Mouse (Mus musculus): ENCODE measurements around the gene Ndufaf3.
"Not testable (repeated sequence)": the region's sequence is repeated elsewhere in the genome, so short reads cannot be mapped to it uniquely, and the experiment has no call there.

The Ndufaf3 gene

DNA sequence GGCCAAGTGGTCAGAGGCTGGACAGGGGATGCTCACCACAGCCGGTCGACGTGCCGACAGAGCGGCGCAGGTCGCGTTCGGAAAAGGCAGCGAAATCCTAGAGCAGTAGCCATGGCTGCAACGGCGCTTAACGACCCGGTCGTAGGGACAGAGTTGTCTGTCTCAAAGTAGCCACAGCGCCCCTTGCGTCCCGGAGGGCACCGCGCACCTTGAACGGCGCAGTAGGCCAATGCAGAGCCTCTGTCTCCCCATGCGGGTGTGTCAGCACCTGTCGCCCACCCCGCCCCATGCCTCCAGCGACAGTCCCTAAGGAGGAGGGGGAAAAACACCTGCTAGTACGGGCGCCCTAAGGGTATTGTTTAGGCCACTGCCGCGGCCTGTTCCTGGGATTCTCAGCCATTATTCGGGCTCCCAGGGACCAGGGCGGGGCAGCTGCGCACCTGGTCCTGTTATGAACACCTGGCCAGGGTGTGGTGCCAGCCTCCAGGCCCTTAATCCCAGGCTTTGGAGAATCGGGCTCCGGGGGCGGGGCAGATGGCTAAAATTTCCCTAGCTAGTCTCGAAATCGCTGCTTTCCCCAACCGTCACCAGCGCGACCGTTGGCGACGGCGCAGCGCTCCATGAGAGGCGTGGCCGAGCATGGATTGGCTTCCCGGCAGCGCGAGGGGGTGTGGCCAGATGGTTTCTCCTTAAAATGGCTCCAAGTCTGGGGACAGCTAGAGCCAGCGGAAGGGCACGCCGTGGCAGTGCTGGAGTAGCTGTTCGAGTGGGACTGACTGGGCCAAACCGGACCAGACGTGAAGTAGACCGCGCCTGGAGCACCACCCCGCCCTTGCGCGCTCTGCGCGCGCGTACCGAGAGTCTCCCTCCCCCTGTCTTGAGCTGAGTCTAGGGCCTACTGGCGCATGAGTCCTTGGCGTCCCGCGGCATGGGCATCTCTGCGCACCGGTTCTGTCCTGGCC lies at the start of gene Ndufaf3:
Gene Ndufaf3 (minus strand): TSS at position 620 of the 962 bp plus-strand sequence.
- DNase-seq (ENCODE audit: low spot score): peak; percentile 96

DNA sequence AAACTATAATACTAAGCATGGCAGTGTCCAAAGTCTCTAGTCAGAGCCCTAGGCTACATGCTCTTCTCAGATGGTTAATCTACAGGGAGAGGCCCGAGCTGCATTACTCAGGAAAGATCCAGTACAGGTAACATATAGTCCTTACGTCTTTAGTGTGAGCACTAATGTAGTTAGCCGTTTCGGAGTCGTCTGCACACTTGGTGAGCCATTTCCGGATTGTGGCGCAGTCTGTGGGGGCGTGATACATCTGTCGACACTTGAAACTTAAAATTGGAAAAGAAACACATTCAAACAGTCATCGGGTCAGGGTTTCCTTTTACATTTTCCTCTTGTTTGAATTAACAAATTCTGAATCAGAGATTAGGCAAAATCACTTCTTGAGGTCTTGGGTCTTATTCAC lies 44.3 kb upstream of the Ndufaf3 start:
- no peak for DNase-seq (ENCODE audit: low spot score)

DNA sequence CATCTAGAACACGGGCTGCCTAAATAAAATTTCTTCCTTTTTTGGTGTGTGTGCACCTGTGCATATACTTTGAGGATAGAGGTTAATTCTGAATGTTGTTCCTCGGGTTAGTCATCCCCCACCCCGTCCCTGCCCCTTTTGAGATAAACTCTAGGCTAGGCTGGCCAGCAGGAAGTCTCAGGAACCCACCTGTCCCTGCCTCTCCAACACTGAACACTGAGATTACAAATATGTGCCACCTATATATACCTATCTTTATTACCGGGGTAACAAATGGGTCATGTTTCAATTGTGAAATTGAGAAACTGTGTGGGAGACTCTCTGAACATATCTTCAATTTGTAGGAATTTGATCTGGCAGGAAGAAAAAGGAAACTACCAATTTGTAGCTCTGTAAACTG lies 41.7 kb upstream of the Ndufaf3 start:
- DNase-seq (ENCODE audit: low spot score): no peak

DNA sequence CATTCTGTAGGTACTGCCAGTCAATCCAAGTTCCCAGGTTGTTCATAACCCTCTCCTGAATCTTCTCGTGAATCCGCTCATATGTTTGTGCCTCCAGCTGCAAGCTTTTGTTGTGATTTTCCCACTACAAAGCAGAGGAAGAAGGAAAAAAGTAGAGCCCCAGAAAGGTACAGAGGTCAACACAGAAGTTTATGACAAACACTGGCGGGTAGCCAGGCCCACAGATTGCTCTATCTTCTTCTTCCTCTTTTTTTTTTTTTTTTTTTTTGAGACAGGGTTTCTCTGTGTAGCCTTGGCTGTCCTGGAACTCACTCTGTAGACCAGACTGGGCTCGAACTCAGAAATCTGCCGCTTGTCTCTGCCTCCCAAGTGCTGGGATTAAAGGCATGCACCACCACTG lies 40.7 kb upstream of the Ndufaf3 start:
- not testable (repeated sequence) for DNase-seq (ENCODE audit: low spot score)

DNA sequence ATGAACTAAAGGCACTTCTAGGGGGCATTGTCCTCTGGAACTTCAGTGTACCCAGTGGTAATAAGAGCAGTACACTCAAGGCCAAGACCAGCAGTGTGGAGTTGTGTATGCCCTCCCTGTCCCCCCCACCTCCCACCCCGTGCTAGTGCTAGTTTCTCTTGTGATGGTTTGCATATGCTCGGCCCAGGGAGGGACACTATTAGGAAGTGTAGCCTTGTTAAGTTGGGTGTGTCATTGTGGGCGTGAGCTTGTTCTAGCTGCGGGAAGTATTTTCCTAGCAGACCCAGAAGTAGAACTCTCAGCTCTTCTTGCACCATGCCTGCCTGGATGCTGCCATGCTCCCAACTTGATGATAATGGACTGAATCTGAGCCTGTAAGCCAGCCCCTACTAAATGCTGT lies 34.8 kb upstream of the Ndufaf3 start:
- DNase-seq (ENCODE audit: low spot score): no peak

DNA sequence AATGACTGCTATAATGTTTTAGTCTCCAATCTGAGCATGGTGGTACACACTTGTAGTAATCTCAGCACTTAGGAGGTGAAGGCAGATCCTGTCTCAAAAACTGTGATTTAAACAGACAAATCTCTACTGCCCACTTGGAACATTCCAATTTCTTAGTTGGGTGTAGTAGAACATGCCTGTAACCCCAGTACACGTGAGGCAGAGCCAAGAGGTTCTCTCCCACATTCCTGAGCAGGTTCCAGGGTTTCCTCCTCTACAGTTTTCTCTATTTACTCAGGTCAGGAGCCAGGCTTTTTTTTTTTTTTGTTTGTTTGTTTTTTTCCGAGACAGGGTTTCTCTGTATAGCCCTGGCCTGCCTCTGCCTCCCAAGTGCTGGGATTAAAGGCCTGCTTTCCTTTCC lies 32.8 kb upstream of the Ndufaf3 start:
- DNase-seq (ENCODE audit: low spot score): no peak

DNA sequence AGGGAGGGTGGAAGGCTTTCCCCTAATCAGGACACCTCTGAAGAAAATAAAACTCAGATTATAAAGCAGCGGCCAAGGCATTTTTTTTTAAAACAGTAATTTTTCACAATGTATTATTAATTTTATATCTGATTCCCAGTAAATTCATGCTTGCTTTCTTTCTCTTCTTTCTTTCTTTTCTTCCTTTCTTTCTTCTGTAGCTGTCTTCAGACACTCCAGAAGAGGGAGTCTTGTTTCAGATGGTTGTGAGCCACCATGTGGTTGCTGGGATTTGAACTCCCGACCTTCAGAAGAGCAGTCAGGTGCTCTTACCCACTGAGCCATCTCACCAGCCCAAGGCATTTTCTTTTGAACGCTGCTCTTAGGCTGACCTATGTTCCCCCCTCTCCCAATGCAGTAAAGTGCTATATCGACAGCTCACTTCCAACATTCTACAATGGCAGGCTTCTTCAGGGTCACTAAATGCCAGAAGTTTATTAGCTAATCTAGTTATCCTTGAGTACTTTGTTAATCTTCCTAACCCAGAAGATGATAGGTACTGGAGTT lies 31.9 kb upstream of the Ndufaf3 start:
- no peak for DNase-seq (ENCODE audit: low spot score)

DNA sequence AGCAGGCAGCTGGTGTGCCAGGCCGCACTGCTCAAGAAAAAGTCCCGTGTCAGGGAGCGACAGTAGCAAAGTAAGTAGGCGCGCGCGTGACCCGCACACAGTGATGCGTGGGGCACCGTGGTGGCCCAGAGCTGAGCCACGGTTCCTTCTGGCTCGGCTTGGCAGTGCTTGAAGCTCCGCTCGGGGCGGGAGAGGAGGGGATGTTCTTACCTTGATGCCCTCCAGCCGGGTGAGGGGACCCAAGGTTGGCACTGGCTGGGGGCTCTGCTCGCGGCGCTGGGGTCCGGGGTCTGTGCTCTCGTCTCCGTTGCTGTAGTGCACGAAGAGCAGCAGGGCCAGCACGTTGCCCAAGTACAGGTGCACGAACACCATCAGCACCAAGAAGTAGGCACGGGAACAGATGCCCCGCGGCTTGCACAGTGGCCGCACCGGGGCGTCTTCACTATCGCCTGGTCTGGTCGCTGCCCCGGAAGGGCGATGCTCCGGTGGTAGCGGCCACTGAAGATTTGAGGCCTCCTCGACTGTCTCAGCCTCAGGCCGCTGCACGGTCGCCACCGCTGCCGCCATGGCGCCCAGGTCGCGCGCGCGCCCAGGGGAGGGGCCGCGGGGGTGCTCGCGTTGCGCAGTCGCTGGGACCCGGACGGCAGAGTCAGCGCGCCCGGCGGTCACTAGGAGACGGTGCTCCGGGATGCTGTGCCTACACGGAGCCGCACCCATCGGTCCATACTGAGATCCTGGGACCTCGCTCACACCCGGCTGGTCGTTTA lies 29.9 kb upstream of the Ndufaf3 start, which contains the start of gene P4htm:
Gene P4htm (minus strand): TSS at position 670 of the 767 bp plus-strand sequence.
- peak; percentile 65 for DNase-seq (ENCODE audit: low spot score)

DNA sequence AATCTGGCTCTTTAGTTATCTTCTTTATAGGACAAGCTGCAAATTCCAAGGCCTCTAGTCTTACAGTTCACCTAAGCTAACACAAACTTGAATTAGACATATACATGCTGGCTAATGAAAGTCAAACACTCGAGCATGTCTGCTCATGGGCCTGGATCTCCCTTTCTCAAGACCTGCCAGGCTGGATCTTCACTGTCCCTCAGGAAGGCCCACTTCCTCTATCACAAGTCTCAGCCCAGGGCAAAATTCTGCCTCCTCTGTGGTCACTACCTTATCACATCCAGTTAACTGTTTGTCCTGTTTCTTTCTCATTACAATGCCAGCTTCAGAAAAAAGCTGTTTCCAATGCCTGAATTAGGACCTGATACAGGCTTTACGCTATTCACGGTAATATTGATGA lies 27.1 kb upstream of the Ndufaf3 start:
- DNase-seq (ENCODE audit: low spot score): no peak

DNA sequence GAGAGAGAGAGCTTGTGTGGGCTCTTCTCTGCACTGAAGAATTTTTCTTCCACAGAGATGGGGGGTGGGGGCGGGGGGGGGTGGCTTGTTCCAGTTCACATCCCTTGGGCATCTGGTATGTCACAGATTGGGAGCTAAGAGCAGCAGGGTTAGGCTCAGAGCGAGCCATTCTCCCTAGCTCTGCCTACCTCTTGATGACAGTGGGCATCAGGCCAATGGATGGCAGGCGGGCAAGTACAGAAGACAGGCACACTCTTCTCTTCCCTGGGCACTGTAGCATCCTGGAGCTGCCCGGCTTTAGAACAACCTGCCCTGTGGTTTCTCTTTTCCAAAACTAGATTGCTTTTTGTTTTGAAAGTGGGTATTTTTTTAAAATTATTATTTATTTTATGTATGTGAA lies 24.2 kb upstream of the Ndufaf3 start:
- DNase-seq (ENCODE audit: low spot score): no peak

DNA sequence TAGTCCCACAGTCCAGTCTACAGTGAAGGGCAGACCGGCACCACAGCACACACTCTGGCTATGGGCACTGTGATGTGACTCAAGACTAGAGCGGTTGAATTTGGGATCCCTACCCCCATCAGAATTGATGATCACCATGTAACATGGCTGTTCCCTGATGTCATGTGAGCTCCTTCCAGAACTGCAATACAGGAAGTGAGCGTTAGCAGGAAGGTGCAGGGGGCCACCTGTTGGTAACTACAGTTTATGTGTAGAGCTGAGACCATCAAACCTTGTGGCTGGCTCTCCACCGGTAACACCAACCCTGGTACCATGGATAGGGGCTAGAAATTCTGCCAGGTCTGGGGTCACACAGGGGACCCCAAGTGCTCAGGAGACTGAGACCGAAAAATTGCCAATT lies 22.0 kb upstream of the Ndufaf3 start:
- DNase-seq (ENCODE audit: low spot score): no peak

DNA sequence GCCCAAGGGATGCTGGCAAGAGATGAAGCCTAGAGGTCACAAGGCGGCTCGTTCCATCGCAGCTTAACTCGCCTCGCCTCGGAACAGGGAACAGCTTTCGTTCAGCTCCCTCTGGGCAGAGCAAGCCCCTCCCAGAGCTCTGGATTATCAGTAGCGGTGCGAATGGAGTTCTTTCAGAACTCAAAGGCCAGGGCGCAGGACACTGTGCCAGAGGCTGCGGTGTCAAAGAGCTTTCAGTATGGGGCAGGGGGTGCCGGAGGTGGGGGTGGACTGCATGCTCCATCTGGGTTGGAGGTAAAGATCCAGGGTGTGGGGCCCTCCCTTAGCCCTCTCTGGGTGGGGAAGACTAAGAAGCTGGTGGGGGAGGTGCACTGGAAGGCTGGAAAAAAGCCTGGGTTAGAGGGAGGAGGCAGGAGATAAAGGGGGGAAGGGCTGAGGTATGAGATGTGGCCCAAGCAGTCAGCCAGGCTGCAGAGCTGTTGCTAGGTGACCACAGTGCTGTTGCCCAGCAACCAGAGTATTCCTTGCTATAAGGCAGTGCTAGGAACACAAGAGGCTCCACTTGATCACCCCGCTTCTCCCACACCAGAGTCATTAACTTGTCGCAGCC lies 20.4 kb upstream of the Ndufaf3 start:
- peak; percentile 72 for DNase-seq (ENCODE audit: low spot score)

DNA sequence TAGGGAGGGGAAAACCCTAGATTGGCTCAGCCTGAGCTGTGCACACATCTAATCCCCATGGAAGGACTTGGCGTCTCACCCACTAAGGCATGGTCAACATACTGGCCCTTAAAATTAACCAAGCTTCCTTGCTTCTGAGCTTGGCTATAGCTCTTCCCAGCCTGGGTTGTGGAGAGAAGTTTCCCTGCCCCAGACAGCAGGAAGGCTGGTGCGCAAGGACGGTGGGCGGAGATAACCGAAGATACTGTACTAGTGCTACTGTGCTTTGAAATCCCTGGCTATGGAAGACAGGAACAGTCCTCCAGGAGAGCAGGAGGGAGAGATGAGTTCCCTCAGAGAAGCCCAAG lies 12.1 kb upstream of the Ndufaf3 start:
- DNase-seq (ENCODE audit: low spot score): no peak

DNA sequence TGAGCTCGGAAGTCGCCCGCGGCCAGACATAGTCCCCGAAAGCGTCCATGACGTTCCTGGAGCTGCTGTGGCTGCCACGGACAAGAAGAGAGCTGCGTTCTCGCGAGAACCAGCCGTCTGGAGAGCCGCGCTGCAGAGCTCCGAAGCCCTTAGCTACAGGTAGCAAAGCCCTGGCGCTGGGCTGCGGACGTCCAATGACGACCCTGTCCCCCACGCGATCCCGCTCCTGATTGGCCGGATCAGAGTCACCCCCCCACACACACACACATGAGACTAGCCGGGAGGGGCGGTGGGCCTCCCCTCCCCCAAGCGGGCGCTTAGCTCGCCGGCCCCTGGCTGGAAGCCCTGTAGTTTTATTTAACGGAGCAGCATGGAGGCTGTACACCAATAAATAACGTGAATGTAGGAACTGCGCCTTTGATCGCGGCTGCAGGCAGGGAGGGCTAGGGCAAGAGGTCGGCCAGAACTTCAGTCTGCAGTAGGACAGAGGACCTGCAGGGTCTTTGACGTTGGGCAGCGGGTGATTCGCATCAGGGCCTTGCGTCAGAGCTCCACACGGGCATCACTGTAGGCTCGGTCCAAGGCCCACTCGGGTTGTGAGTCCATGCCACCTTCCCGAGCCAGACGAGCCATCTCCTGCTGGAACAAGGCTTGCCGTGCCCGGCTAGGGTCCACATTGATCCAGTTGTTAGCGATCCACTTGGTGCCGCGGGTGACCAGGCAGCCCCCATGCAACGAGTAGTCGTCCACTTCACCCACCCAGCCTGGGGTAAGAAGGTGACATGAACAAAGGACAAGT lies 11.5 kb upstream of the Ndufaf3 start, which contains the start of gene Wdr6:
Gene Wdr6 (minus strand): TSS at position 195 of the 799 bp plus-strand sequence.
- DNase-seq (ENCODE audit: low spot score): peak; percentile 93

DNA sequence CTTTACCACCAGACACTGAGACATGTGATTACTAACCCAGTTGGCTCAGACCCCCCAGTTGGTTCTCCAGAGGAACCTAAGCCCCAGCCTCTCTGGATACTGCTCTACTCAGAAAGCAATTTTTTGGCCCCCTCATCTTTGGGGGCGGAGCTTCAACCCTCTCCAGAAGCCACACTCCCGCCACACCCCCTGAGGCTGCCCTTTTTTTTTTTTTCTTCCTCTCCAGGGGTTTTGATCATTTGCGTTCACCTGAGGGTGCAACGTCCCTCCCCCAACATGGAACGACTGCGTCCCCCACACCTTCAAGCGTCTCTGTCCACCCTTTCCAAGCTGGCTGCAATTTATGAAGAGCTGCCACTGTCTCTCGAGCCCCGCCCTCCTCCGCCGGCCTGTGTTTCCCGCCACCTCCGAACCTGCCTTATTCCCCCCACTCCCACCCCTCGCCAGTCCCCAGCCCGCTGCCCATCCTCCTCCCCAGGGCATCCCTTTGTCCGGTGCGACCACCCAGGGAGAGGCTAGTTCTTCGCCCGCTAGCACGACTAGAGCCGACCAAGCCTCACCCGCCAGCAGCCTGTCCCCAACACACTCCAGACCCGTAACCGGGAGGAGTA lies 10.8 kb upstream of the Ndufaf3 start:
- DNase-seq (ENCODE audit: low spot score): peak; percentile 63

DNA sequence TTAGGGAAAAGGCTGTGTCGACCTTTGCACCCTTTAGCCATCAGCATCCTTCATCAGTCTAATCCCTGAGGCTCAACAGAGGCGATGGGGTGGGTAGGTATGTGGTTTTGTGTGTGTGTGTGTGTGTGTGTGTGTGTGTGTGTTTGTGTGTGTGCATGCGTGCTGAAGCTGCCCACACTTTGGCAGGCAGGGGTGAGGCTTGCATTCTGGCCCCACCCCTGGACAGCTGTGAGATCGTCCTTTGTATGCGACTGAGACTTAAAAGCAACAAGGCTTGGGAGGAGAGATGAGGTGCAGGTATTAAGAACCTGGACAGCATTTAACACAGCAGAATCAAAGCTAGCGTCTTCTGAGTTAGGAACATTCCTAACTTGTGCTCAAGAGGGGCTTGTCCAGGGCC lies 9.8 kb upstream of the Ndufaf3 start:
- no peak for DNase-seq (ENCODE audit: low spot score)

DNA sequence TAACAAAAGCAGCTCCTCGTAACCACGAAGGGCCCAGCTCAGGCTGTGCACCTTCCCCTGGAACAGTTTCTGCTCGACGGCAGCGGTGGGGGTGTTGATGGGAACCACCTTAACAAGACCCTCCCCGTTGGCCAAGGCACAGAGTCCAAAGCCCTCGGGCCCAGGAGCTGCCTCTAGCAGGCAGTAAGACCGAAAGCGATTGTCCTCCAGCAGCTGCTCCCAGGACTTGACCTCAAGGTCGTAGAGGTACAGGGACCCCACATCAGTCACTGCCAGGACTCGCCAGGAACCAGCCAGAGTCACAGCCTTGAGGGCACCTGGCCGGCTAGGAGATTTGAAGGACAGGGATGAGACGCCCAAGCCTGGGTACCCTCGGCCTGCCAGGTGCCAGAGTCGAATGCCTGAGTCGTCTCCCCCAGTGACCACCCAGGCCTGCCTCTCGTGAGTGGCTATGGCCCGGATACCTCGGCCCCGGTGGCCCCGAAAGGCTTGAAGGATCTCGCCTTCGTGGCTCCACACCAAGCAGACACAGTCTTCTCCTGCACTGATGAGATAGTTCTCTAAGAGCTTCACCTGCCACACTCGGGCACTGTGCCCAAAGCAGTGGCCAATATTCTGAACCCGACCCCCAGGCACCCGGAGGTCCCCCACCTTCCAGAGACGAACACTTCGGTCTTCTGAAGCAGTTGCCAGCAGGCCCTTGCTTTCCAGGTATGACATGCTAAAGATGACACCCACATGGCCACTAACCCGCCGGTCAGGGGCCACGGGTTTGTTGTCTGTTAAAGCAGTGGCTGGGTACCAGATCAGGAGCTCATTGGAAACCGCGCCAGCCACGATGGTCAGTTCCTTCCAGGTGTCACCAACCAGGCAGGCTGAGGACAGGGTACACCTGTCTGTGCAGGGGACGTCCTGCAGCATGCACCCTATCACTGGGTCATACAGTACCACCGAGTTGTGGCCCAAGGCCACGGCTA lies 8.4 kb upstream of the Ndufaf3 start:
- no peak for DNase-seq (ENCODE audit: low spot score)

DNA sequence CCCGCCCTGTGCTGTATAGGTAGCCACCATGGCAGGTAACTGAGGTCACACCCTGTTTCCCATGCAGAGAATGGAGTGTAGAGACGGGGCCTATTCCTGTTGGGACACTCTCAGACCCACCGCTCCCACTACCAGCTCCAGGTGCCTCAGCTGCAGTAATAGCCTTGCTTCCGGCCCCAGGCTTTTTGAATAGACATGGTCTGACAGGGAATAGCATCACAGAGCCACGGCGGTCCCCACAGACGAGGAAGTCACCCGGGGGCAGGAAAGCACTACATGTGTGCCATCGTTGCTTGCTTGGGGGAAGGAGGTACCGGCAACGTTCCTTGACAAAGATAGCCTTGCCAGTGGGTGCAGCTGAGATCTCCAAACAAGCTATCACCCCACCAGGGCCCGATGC lies 7.7 kb upstream of the Ndufaf3 start:
- DNase-seq (ENCODE audit: low spot score): no peak

DNA sequence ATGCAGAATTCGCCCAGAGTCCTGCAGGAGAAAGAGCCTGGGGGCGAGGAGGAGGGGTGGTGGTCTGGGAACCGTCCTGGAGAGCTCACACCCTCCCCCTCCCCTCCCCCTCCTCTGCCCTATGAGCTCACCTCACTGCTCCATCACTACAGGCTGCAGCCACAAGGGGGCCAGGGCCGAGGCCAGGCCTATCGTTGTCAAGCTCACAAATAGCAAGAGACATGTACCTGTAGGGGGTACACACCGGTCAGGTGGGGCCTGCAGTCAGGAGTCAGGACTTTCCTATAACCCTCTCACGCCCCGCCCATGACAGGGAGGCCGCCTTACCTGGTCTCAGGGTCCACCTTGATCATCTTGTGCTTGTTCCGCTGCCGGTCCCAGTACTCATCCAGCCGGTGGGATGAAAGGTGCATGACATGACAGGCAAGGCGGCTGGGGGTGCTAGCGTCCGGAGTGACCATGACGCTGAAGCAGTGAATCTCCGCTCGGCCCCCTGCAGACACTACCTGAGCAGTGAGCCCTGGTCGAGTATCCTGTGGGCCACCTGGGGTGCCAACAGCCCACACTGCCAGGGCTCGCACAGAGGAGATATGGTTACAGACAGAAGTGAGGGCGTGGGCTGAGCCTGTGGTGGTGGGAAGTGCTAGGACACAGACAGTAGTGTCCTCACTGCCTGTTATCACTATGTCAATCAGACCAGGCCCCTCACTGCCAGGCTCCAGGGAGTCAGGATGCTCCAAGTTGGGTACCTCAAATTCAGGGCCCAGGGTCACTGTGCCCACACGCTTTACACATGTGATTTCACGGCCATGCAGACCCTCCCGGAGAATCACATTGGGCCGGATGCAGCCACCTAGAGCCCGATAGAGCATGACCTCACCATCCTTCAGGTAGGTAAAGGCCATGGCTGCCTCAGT lies 6.8 kb upstream of the Ndufaf3 start:
- peak; percentile 59 for DNase-seq (ENCODE audit: low spot score)
